Mouse (Mus musculus) brain, embryonic 18.5 days (tissue): ENCODE data around the gene Slc17a7.
A peak's percentile ranks its signal among the peaks of the same experiment; 100 is the strongest.

Source experiments
- DNase-seq: peaks from one replicate; pipeline ENCODE4 v3.0.0-alpha.2; 2012; ENCODE audit warnings: low read depth, low spot score

Slc17a7 gene

DNA sequence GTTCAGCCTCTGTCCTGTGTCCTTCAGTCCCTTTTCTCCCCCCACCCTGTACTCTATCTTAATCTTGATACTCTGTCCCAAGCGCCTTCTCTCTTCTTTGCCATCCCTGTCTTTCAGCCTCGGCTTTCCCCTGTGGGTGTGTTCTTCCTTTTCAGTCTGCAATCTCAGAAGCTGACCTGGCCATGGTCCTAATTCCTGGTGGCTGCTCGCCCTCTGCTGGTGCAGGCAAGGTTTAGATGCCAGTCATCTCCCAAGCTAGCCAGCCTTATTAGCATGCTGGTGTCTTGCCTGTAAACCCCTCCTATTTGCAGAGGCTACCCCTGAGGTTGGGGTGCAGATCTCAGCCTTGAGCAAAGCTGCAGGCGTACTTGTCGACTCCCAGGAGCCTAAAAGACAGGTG is 34.7 kb downstream of the Slc17a7 start:
- DNase-seq = peak; percentile 46

- DNase-seq = no peak
These were observed 35.2 kb downstream of the Slc17a7 start for GRCm38 (mm10) chr7:45198961-45199360.

DNA sequence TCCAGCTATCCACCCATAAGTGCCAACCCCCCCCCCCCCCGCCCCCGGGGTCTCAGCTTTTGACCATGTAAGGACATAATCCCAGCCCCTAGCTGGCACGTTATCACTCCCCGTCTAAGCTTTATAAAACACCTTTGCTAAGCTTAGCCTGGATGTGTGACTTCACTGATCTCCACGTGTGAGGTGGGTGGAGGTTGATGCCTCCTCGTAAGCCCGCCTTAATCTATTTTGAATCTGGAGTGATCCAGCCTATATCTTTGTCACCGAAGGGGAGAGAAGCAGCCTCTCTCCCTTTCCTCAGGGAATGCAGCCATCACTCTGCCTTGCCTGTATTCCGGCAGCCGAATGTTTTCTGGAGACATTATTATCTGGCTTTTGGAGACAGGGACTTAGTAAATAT is 38.9 kb downstream of the Slc17a7 start:
- DNase-seq = no peak

DNA sequence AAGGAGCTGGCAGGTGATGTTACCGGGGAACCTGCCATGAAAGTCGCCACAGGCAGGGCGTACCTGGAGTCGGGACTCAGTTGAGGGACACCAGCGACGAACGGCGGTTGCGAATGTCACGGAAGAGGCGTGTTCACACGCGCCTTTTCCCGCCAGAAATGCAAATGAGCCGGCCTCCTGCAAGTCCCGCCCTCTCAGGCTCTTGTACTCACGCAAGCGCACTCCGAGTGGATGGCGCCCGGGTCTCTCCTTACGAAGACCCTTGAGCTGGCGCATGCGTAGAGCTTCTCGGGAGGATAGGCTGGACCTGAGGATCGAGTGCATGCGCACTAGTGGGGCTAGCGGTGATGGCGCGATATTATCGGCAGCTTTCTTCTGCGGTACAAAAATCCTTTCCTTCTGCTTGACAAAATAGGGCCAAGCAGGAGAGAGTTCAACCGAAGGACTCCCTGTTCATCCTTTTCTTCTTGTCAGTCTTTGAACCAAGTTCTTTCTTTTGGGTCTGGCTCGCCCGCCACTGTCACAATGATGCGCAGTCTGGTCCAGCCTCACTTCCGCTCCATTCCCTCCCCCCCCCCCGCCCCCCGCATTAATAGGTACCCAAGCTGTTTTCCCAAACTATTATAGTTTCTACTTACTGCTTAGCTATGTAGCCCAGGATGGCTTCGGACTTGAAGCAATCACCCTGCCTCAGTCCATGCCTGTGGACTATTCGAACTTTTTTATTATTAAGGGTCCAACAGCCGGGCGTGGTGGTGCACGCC is 40.8 kb downstream of the Slc17a7 start, which contains the start of gene Ccdc155:
Gene Ccdc155, minus strand, starts transcription at position 513 of the 764 bp plus-strand sequence.
- DNase-seq = peak; percentile 91

GRCm38 (mm10) chr7:45208260-45208659 is 44.5 kb downstream of the Slc17a7 start:
- no peak for DNase-seq

DNA sequence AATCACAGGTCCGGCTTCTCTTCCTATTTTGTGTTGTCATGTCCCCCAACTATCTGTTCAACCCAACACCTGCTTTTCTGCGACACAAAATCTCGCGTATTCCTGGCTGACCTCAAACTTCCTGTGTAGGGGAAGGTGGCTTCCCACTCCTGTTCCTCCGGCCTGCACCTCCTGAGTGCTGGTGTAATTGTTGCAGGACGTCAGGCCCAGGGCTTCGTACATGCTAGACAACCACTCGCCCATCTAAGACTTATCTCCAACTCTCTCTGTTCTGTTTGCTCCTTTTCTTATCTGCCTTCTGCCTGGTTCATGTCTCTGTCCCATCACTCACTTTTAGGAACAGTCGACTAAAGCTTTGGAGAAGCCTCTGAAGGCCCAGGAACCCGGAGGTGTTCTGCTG is 47.3 kb downstream of the Slc17a7 start:
- no peak for DNase-seq

GRCm38 (mm10) chr7:45211851-45212251 is 48.1 kb downstream of the Slc17a7 start, which contains the start of gene Dkkl1:
TSS of gene Dkkl1 (minus strand) at chr7:45212147.
- DNase-seq = no peak

GRCm38 (mm10) chr7:45212356-45212755 is 48.6 kb downstream of the Slc17a7 start:
- DNase-seq = no peak

DNA sequence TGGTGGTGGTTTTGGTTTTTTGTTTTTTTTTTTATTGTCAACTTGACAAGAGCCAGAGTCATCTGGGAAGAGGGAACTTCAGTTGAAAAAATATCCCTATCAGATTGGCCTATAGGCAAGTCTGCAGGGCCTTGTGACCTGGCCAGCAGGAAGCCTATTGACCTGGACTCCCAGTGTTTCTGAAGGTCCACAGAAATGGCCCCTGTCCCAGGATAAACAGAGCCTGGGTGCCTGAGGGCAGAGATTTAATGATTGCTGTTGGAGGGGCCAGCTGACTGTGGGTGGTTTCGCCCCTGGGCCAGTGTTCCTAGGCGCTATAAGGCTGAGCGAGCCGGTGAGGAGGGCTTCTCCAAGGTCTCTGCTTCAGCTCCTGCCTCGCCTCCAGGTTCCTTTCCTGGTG is 50.0 kb downstream of the Slc17a7 start:
- no peak for DNase-seq

GRCm38 (mm10) chr7:45215673-45216441 is 52.1 kb downstream of the Slc17a7 start, which contains the start of gene Tead2:
TSS of gene Tead2 (plus strand) at chr7:45215753.
- no peak for DNase-seq

GRCm38 (mm10) chr7:45216442-45217183 is 52.9 kb downstream of the Slc17a7 start:
- DNase-seq = peak; percentile 32

DNA sequence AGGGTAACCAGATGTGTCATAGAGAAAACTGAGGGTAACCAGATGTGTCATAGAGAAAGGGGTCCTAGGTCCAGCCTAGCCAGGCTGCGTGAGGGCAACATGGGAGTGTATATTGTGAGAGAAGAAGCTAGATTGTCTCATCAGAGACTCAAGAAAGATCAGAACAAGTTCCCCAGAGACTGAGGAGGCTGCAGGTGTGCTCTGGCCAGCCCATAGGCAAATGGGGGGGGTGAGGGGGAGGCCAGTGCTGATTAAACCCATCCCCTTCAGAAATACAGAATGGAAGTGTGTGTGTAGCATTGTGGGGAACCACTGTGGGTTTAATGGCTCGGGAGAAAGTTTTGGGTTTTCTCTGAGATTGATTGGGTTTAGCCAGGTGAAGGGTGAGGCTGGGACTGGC is 57.9 kb downstream of the Slc17a7 start:
- DNase-seq = no peak

GRCm38 (mm10) chr7:45224826-45225225 is 61.1 kb downstream of the Slc17a7 start:
- no peak for DNase-seq
